Mouse (Mus musculus): ENCODE measurements around the gene Exosc2. TPM values are rescaled to one million over a fixed set of nuclear protein-coding genes. Genes with fewer than 3 reads are reported as not detected.
"Not testable (repeated sequence)": the region's sequence is repeated elsewhere in the genome, so short reads cannot be mapped to it uniquely, and the experiment has no call there.

Gene Exosc2
- polyA plus RNA-seq, 1 experiment from 2014 or later: 42.8 TPM

DNA sequence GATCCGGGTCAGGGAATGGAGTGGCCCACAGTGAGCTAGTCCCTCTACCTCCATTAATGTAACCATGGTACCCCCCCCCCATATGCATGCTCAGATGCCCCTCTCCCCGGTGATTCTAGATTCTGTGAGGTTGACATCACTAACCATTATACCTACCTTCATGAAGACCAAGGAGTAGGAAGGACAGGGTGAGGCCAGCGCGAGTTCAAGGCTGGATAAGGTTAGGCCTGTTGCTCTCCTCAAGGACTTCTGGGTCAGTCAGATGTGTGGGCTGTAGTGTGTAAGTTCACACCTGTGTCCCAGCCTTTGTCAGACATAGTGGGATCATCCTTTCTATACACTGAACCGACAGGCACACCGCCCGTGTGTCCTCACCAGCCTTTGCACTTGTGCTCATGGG is 14.1 kb upstream of the Exosc2 start:
- Histone ChIP-seq H3K36me3 (ENCODE audit: control insufficient read depth, insufficient read depth, low read length) (no peaks in the 10 kb centered on the region), H3K27me3 (ENCODE audit: control insufficient read depth, insufficient read depth, low read length) (peaks cover 60% of the 10 kb centered on the region), H3K4me3 (ENCODE audit: low read depth, low read length) (no peak overlapping the region), H3K9ac (ENCODE audit: low read depth, low read length) (no peak overlapping the region), H3K9me3 (replicated peaks; ENCODE audit: control insufficient read depth, low read length) (no peaks in the 10 kb centered on the region), H3K4me1 (ENCODE audit: control insufficient read depth, insufficient read depth, low read length) (peaks cover 9% of the 10 kb centered on the region), H3K4me2 (no peak overlapping the region), H3K27ac (ENCODE audit: low read depth, low read length) (no peak overlapping the region)
- WGBS (ENCODE audit: insufficient replicate concordance): 77% methylated on average over 7 of the region's 7 CpGs
- ATAC-seq (replicated peaks; ENCODE audit: insufficient number of reproducible peaks, low FRiP score, low TSS enrichment): no peak

- no peak for ATAC-seq (replicated peaks; ENCODE audit: insufficient number of reproducible peaks, low FRiP score, low TSS enrichment)
- 61% methylated on average over 8 of the region's 8 CpGs for WGBS (ENCODE audit: insufficient replicate concordance)
- no peak overlapping the region for H3K27ac ChIP-seq (ENCODE audit: low read depth, low read length)
- no peaks in the 10 kb centered on the region for H3K36me3 ChIP-seq (ENCODE audit: control insufficient read depth, insufficient read depth, low read length)
- no peak overlapping the region for H3K9ac ChIP-seq (ENCODE audit: low read depth, low read length)
- no peaks in the 10 kb centered on the region for H3K9me3 ChIP-seq (replicated peaks; ENCODE audit: control insufficient read depth, low read length)
- no peak overlapping the region for H3K4me2 ChIP-seq
- peaks cover 18% of the 10 kb centered on the region for H3K27me3 ChIP-seq (ENCODE audit: control insufficient read depth, insufficient read depth, low read length)
- no peak overlapping the region for H3K4me3 ChIP-seq (ENCODE audit: low read depth, low read length)
- H3K4me1 ChIP-seq (ENCODE audit: control insufficient read depth, insufficient read depth, low read length): no peaks in the 10 kb centered on the region; the same call in 1 of the 2 replicates
These were observed 7.3 kb upstream of the Exosc2 start for GRCm38 (mm10) chr2:31662939-31663803.

DNA sequence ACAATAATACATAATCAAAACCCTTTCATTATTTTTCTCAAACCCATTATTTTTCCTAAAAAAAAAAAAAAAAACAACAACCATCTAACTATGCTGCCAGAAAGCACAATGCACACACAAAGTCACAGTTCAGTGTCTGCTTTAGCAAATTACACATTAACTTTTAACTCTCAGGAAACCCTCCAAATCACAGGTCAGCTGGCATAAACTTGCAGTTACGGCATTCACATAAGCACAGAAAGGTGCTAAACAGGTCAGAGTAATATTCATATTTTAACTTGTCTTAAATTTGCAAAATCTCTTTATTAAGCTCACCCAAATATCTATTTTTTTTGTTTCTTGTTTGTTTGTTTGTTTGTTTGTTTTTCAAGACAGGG is 6.7 kb upstream of the Exosc2 start:
- H3K4me2 ChIP-seq: no peak overlapping the region
- H3K9ac ChIP-seq (ENCODE audit: low read depth, low read length): no peak overlapping the region
- no peaks in the 10 kb centered on the region for H3K36me3 ChIP-seq (ENCODE audit: control insufficient read depth, insufficient read depth, low read length)
- H3K27ac ChIP-seq (ENCODE audit: low read depth, low read length): no peak overlapping the region
- no peak overlapping the region for H3K4me3 ChIP-seq (ENCODE audit: low read depth, low read length)
- H3K27me3 ChIP-seq (ENCODE audit: control insufficient read depth, insufficient read depth, low read length): peaks cover 15% of the 10 kb centered on the region
- H3K9me3 ChIP-seq (replicated peaks; ENCODE audit: control insufficient read depth, low read length): no peaks in the 10 kb centered on the region
- ATAC-seq (replicated peaks; ENCODE audit: insufficient number of reproducible peaks, low FRiP score, low TSS enrichment): no peak
- H3K4me1 ChIP-seq (ENCODE audit: control insufficient read depth, insufficient read depth, low read length): no peaks in the 10 kb centered on the region
- 87% methylated on average over 1 of the region's 1 CpGs for WGBS (ENCODE audit: insufficient replicate concordance)

- no peak for ATAC-seq (replicated peaks; ENCODE audit: insufficient number of reproducible peaks, low FRiP score, low TSS enrichment)
- Histone ChIP-seq H3K4me3 (ENCODE audit: low read depth, low read length) (no peak overlapping the region), H3K36me3 (ENCODE audit: control insufficient read depth, insufficient read depth, low read length) (no peaks in the 10 kb centered on the region), H3K27me3 (ENCODE audit: control insufficient read depth, insufficient read depth, low read length) (peaks cover 7% of the 10 kb centered on the region; the same call in 1 of the 2 replicates), H3K4me1 (ENCODE audit: control insufficient read depth, insufficient read depth, low read length) (peaks cover 5% of the 10 kb centered on the region), H3K9me3 (replicated peaks; ENCODE audit: control insufficient read depth, low read length) (no peaks in the 10 kb centered on the region), H3K27ac (ENCODE audit: low read depth, low read length) (no peak overlapping the region), H3K4me2 (no peak overlapping the region), H3K9ac (ENCODE audit: low read depth, low read length) (no peak overlapping the region)
- 28% methylated on average over 4 of the region's 4 CpGs for WGBS (ENCODE audit: insufficient replicate concordance)
These were observed 3.2 kb upstream of the Exosc2 start for GRCm38 (mm10) chr2:31667332-31667731.

DNA sequence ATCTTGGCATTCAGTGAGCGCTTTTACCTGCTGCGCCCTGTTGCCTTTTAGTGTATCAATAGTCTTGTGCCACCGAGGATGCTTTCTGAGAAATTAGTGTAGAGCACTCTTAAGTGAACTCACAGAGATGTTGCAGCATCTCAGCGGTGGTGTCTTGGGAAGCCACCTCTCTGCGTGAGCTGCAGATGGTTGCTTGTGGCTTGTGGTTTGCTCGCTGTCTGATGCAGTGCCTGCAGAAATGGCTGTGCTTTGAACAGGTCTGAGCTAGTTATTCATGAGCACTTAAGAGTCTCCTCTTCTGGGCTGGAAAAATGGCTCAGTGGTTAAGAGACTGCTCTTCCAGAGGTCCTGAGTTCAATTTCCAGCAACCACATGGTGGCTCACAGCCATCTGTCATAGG is 8.1 kb downstream of the Exosc2 start:
- H3K27me3 ChIP-seq (ENCODE audit: control insufficient read depth, insufficient read depth, low read length): no peaks in the 10 kb centered on the region
- H3K4me1 ChIP-seq (ENCODE audit: control insufficient read depth, insufficient read depth, low read length): peaks cover 1% of the 10 kb centered on the region; the same call in 1 of the 2 replicates
- H3K4me3 ChIP-seq (ENCODE audit: low read depth, low read length): no peak overlapping the region
- 96% methylated on average over 6 of the region's 6 CpGs for WGBS (ENCODE audit: insufficient replicate concordance)
- H3K9me3 ChIP-seq (replicated peaks; ENCODE audit: control insufficient read depth, low read length): no peaks in the 10 kb centered on the region
- no peak for ATAC-seq (replicated peaks; ENCODE audit: insufficient number of reproducible peaks, low FRiP score, low TSS enrichment)
- no peak overlapping the region for H3K27ac ChIP-seq (ENCODE audit: low read depth, low read length)
- H3K36me3 ChIP-seq (ENCODE audit: control insufficient read depth, insufficient read depth, low read length): peaks cover 29% of the 10 kb centered on the region
- H3K9ac ChIP-seq (ENCODE audit: low read depth, low read length): no peak overlapping the region
- H3K4me2 ChIP-seq: no peak overlapping the region

- not testable (repeated sequence) for H3K27me3 ChIP-seq (ENCODE audit: control insufficient read depth, insufficient read depth, low read length); H3K27ac ChIP-seq (ENCODE audit: low read depth, low read length); ATAC-seq (replicated peaks; ENCODE audit: insufficient number of reproducible peaks, low FRiP score, low TSS enrichment); H3K4me3 ChIP-seq (ENCODE audit: low read depth, low read length); H3K9ac ChIP-seq (ENCODE audit: low read depth, low read length); H3K4me1 ChIP-seq (ENCODE audit: control insufficient read depth, insufficient read depth, low read length); H3K9me3 ChIP-seq (replicated peaks; ENCODE audit: control insufficient read depth, low read length); H3K4me2 ChIP-seq
- WGBS (ENCODE audit: insufficient replicate concordance): 85% methylated on average over 15 of the region's 15 CpGs
- H3K36me3 ChIP-seq (ENCODE audit: control insufficient read depth, insufficient read depth, low read length): peaks cover 11% of the 10 kb centered on the region; the same call in 1 of the 2 replicates
These were observed 10.7 kb downstream of the Exosc2 start for GRCm38 (mm10) chr2:31681051-31681707.

GRCm38 (mm10) chr2:31681731-31682235 is 11.3 kb downstream of the Exosc2 start:
- H3K27ac ChIP-seq (ENCODE audit: low read depth, low read length): no peak overlapping the region
- H3K9ac ChIP-seq (ENCODE audit: low read depth, low read length): no peak overlapping the region
- ATAC-seq (replicated peaks; ENCODE audit: insufficient number of reproducible peaks, low FRiP score, low TSS enrichment): no peak
- WGBS (ENCODE audit: insufficient replicate concordance): 88% methylated on average over 6 of the region's 6 CpGs
- H3K4me3 ChIP-seq (ENCODE audit: low read depth, low read length): no peak overlapping the region
- H3K4me1 ChIP-seq (ENCODE audit: control insufficient read depth, insufficient read depth, low read length): no peaks in the 10 kb centered on the region
- H3K36me3 ChIP-seq (ENCODE audit: control insufficient read depth, insufficient read depth, low read length): peaks cover 5% of the 10 kb centered on the region; the same call in 1 of the 2 replicates
- H3K9me3 ChIP-seq (replicated peaks; ENCODE audit: control insufficient read depth, low read length): no peaks in the 10 kb centered on the region
- H3K4me2 ChIP-seq: no peak overlapping the region
- H3K27me3 ChIP-seq (ENCODE audit: control insufficient read depth, insufficient read depth, low read length): no peaks in the 10 kb centered on the region

GRCm38 (mm10) chr2:31683666-31684065 is 13.2 kb downstream of the Exosc2 start:
- Histone ChIP-seq H3K27ac (ENCODE audit: low read depth, low read length) (no peak overlapping the region), H3K4me2 (no peak overlapping the region), H3K9me3 (replicated peaks; ENCODE audit: control insufficient read depth, low read length) (no peaks in the 10 kb centered on the region), H3K4me3 (ENCODE audit: low read depth, low read length) (no peak overlapping the region), H3K4me1 (ENCODE audit: control insufficient read depth, insufficient read depth, low read length) (0 out of 2 replicates have a peak, but pooled peaks cover 4% of the 10 kb centered on the region), H3K36me3 (ENCODE audit: control insufficient read depth, insufficient read depth, low read length) (peaks cover under 1% of the 10 kb centered on the region; the same call in 1 of the 2 replicates), H3K9ac (ENCODE audit: low read depth, low read length) (no peak overlapping the region), H3K27me3 (ENCODE audit: control insufficient read depth, insufficient read depth, low read length) (no peaks in the 10 kb centered on the region)
- WGBS (ENCODE audit: insufficient replicate concordance): 17% methylated on average over 2 of the region's 2 CpGs
- no peak for ATAC-seq (replicated peaks; ENCODE audit: insufficient number of reproducible peaks, low FRiP score, low TSS enrichment)

Measured in heart, embryonic 11.5 days (tissue).